Mouse (Mus musculus): ENCODE data around the gene Gm4787.

DNA sequence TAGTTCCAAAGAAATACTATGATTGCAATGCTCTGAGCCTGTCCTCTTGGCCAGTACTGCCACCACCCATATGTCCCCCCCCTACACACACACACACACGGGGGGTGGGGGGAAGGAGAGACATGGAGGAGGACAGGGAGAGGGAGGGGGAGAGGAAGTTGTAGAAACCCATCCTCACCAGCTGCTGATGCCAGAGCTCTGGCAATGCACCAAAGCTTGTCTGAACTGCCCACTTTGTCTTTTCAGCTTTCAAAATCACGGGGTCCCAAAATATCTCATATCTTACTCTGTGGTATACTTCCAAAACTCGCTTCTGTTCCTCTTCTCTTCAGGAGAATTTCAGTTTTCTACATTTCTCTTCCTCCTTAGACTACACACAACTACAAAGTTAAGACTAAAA, 33.9 kb upstream of the Gm4787 start:
- TF ChIP-seq POLR2A (IDR thresholded peaks at IDR 0.05; ENCODE audit: insufficient read depth, low read depth, low read length) (no peak), CTCF (IDR thresholded peaks at IDR 0.05) (no peak)
